Mouse (Mus musculus): ENCODE measurements around the gene 1700057G04Rik. TPM values are rescaled to one million over a fixed set of nuclear protein-coding genes. Genes with fewer than 3 reads are reported as not detected.

1700057G04Rik gene
- total and polyA plus RNA-seq, 3 experiments, result 0.19 TPM; not detected in 2

DNA sequence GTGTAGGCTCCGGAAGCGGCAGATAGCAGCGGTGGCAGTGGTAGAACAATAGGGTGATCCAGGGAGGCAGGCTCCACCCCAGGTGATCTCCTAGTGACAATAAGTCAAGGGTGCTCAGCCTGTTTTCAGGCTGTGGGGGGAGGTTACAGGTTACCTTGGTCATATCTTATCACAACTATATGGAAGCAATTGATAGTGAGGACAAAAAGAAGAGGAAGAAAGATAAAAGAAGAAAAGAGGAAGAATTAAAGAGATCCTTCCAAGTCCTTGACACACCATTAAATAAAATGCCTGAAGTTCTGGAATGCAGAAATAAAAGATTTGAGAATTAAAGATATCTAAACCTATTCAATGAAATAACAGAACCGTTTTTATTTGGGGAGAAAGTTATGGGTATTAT lies 17.6 kb downstream of the 1700057G04Rik start (continued):
- TF ChIP-seq POLR2AphosphoS2 (IDR thresholded peaks at IDR 0.05; ENCODE audit: low read length), result no peak

DNA sequence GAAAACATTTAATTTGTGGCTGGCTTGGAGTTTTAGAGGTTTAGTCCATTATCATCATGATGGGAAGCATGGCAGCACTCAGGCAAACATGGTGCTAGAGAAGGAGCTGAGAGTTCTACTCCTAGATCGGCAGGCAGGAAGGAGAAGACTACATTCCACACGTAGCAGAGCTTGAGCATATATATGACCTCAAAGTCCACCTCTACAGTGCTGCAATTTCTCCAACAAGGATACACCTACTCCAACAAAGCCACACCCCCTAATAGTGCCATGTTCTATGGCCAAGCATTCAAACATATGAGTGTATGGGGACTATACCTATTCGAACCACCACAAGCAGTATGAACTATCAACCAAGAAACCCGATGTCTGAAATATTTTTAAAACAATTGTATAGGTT lies 22.2 kb downstream of the 1700057G04Rik start:
- Histone ChIP-seq H3K9ac (ENCODE audit: control insufficient read depth, low read depth, low read length, poor library complexity, severe bottlenecking) (no peak overlapping the region), H3K4me3 (ENCODE audit: control insufficient read depth in 1 of 2, insufficient read depth in 1 of 2, low read depth in 2 of 2, low read length in 2 of 2) (no peak overlapping the region), H3K4me1 (ENCODE audit: control insufficient read depth in 1 of 2, insufficient read depth in 2 of 2, low read length in 2 of 2) (peaks cover 22 to 33% of the 10 kb centered on the region in 2 experiments), H3K27ac (ENCODE audit: control insufficient read depth, low read depth, low read length) (no peak overlapping the region), H3K27me3 (ENCODE audit: control insufficient read depth in 1 of 2, insufficient read depth in 2 of 2, low read length in 2 of 2) (no peaks in the 10 kb centered on the region), H3K79me2 (ENCODE audit: control insufficient read depth, insufficient read depth, low read length, poor library complexity) (no peaks in the 10 kb centered on the region), H3K36me3 (ENCODE audit: control insufficient read depth in 1 of 2, insufficient read depth in 2 of 2, low read length in 2 of 2) (peaks cover 0 to 28% of the 10 kb centered on the region in 2 experiments; a peak in 2 of 4 replicates), H3K9me3 (replicated peaks; ENCODE audit: insufficient read depth, low read length) (no peaks in the 10 kb centered on the region)
- no peak for DNase-seq (ENCODE audit: low read depth, low spot score)
- TF ChIP-seq NELFE (IDR thresholded peaks at IDR 0.05; ENCODE audit: low read depth, low read length) (no peak), ELF1 (IDR thresholded peaks at IDR 0.05; ENCODE audit: low read depth, low read length) (no peak), MXI1 (IDR thresholded peaks at IDR 0.05; ENCODE audit: low read depth, low read length) (no peak), MYB (IDR thresholded peaks at IDR 0.05; ENCODE audit: low read depth, low read length) (no peak), SIN3A (IDR thresholded peaks at IDR 0.05; ENCODE audit: low read length) (no peak), UBTF (IDR thresholded peaks at IDR 0.05; ENCODE audit: borderline replicate concordance, insufficient read depth, low read depth, low read length) (no peak), CHD2 (IDR thresholded peaks at IDR 0.05; ENCODE audit: low read length) (no peak), MAZ (IDR thresholded peaks at IDR 0.05; ENCODE audit: low read depth, low read length) (no peak), RAD21 (IDR thresholded peaks at IDR 0.05; ENCODE audit: low read depth, low read length) (no peak), TCF12 (IDR thresholded peaks at IDR 0.05; ENCODE audit: low read depth, low read length) (no peak), ZKSCAN1 (IDR thresholded peaks at IDR 0.05; ENCODE audit: low read depth, low read length) (no peak), USF2 (IDR thresholded peaks at IDR 0.05; ENCODE audit: borderline replicate concordance in 1 of 2, insufficient read depth in 1 of 2, low read depth in 1 of 2, low read length in 2 of 2) (no peak), KAT2A (conservative IDR thresholded peaks at IDR 0.05; ENCODE audit: low read depth, low read length) (no peak), POLR2AphosphoS2 (IDR thresholded peaks at IDR 0.05; ENCODE audit: low read length) (no peak), TAL1 (IDR thresholded peaks at IDR 0.05; ENCODE audit: low read length) (no peak), BHLHE40 (IDR thresholded peaks at IDR 0.05; ENCODE audit: borderline replicate concordance, low read depth, low read length) (no peak)

DNA sequence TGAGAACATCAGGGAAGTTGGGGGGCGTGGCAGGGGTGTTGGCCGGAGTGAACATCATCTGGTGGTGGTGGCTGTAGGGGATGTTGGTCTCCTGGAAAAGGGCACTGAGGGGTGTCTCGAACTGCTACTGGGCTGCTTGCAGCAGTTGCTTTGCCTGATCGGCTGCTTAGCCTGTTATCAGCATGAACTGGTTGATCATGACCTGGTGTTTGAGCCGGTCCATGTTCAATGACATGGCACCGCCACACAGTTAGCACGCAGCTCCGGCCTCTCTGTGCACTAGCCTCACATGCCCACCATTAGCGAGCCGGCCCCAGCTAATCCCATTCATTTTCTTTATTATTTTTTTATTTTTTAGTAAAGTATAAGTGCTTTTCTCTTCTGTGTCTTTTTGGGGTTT lies 25.7 kb downstream of the 1700057G04Rik start:
- Histone ChIP-seq H3K4me1 (ENCODE audit: control insufficient read depth in 1 of 2, insufficient read depth in 2 of 2, low read length in 2 of 2) (peaks cover 11 to 17% of the 10 kb centered on the region in 2 experiments), H3K9me3 (replicated peaks; ENCODE audit: insufficient read depth, low read length) (no peaks in the 10 kb centered on the region), H3K9ac (ENCODE audit: control insufficient read depth, low read depth, low read length, poor library complexity, severe bottlenecking) (no peak overlapping the region), H3K27ac (ENCODE audit: control insufficient read depth, low read depth, low read length) (peak overlapping the region; percentile 9; the same call in 1 of the 2 replicates), H3K36me3 (ENCODE audit: control insufficient read depth in 1 of 2, insufficient read depth in 2 of 2, low read length in 2 of 2) (peaks cover 0 to 7% of the 10 kb centered on the region in 2 experiments; a peak in 2 of 4 replicates), H3K27me3 (ENCODE audit: control insufficient read depth in 1 of 2, insufficient read depth in 2 of 2, low read length in 2 of 2) (no peaks in the 10 kb centered on the region), H3K4me3 (ENCODE audit: control insufficient read depth in 1 of 2, insufficient read depth in 1 of 2, low read depth in 2 of 2, low read length in 2 of 2) (peak overlapping the region in 1 of 2 experiments; percentile 5; a peak in 1 of 4 replicates), H3K79me2 (ENCODE audit: control insufficient read depth, insufficient read depth, low read length, poor library complexity) (no peaks in the 10 kb centered on the region)
- no peak for TF ChIP-seq MYC (IDR thresholded peaks at IDR 0.05; ENCODE audit: low read depth, low read length)
- no peak for TF ChIP-seq NELFE (IDR thresholded peaks at IDR 0.05; ENCODE audit: low read depth, low read length)
- no peak for TF ChIP-seq USF2 (IDR thresholded peaks at IDR 0.05; ENCODE audit: borderline replicate concordance in 1 of 2, insufficient read depth in 1 of 2, low read depth in 1 of 2, low read length in 2 of 2)
- TF ChIP-seq E2F4 (IDR thresholded peaks at IDR 0.05; ENCODE audit: borderline replicate concordance, low read depth, low read length), result no peak
- TF ChIP-seq HCFC1 (IDR thresholded peaks at IDR 0.05; ENCODE audit: low read depth, low read length), result no peak
- TF ChIP-seq GABPA (IDR thresholded peaks at IDR 0.05; ENCODE audit: low read depth, low read length), result no peak
- TF ChIP-seq ELF1 (IDR thresholded peaks at IDR 0.05; ENCODE audit: low read depth, low read length), result no peak
- TF ChIP-seq SIN3A (IDR thresholded peaks at IDR 0.05; ENCODE audit: low read length), result no peak
- no peak for TF ChIP-seq RAD21 (IDR thresholded peaks at IDR 0.05; ENCODE audit: low read depth, low read length)
- TF ChIP-seq MAX (IDR thresholded peaks at IDR 0.05; ENCODE audit: low read length), result no peak
- no peak for TF ChIP-seq CHD1 (IDR thresholded peaks at IDR 0.05; ENCODE audit: low read depth, low read length)
- no peak for TF ChIP-seq TAL1 (IDR thresholded peaks at IDR 0.05; ENCODE audit: low read length)
- TF ChIP-seq SMC3 (IDR thresholded peaks at IDR 0.05; ENCODE audit: low read depth, low read length), result no peak
- peak; percentile 44 for DNase-seq (ENCODE audit: low read depth, low spot score)
